Comparison of ENCODE assay signal across 8 mouse cellular contexts in genomic region chr4:149445868-149446267, GRCm38 (mm10). TPM values are rescaled to one million over a fixed set of nuclear protein-coding genes. Genes with fewer than 3 reads are reported as not detected.
DNase-seq lines count a peak whose midpoint lies in the region; ATAC-seq lines count a peak whose summit lies in the region.

No protein-coding gene starts in this region.

- under 1% methylated on average over 11 of the region's 11 CpGs for WGBS in midbrain, embryonic 14.5 days

- H3K27ac ChIP-seq in midbrain, embryonic 14.5 days (replicated peaks; ENCODE audit: low read depth, low read length), result peak overlapping the region; percentile 94

- no peaks in the 10 kb centered on the region for H3K36me3 ChIP-seq in midbrain, embryonic 14.5 days (ENCODE audit: control insufficient read depth, insufficient read depth, low read length)

- H3K4me1 ChIP-seq in midbrain, embryonic 14.5 days (ENCODE audit: control insufficient read depth, insufficient read depth, low read length), result peaks cover 12% of the 10 kb centered on the region

- H3K4me3 ChIP-seq in midbrain, embryonic 14.5 days (replicated peaks; ENCODE audit: low read depth, low read length), result peak overlapping the region; percentile 30; the same call in 1 of the 2 replicates

- no peaks in the 10 kb centered on the region for H3K9me3 ChIP-seq in midbrain, embryonic 14.5 days (ENCODE audit: control insufficient read depth, low read length)

- H3K9ac ChIP-seq in midbrain, embryonic 14.5 days (replicated peaks; ENCODE audit: low read length), result peak overlapping the region; percentile 54; the same call in 1 of the 2 replicates

- peak; percentile 41 for DNase-seq in layer of hippocampus, adult 11-12 months (ENCODE audit: low spot score)
- no peak for DNase-seq in layer of hippocampus, postnatal 25 days (ENCODE audit: extremely low spot score in 1 of 2, low spot score in 1 of 2)
- DNase-seq in adrenal gland, postnatal 36 days, result peak; percentile 31 to 54
- DNase-seq in heart, postnatal 14 days, result peak; percentile 41 to 60
- DNase-seq in liver, result peak; percentile 74
- DNase-seq in midbrain, embryonic 14.5 days, result peak; percentile 89

- intact Hi-C loops in heart, postnatal 14 days (cut with DNase I), result loop anchor here (2.0 to 5.0 kb wide), 2 partner anchors 19 to 36 kb away; partner anchors contain the start of gene Ube4b

- H3K4me2 ChIP-seq in midbrain, embryonic 14.5 days (ENCODE audit: low read length), result peak overlapping the region; percentile 61

- ATAC-seq in erythroblast, adult 5-6 weeks (replicated peaks; ENCODE audit: low FRiP score, poor library complexity, severe bottlenecking), result peak; percentile 63
- peak; percentile 53 for ATAC-seq in midbrain, embryonic 14.5 days (ENCODE audit: low FRiP score, low TSS enrichment)
- ATAC-seq in inflammation-experienced regulatory T-cells, adult 6 months, result no peak

- H3K27me3 ChIP-seq in midbrain, embryonic 14.5 days (ENCODE audit: control insufficient read depth, insufficient read depth, low read length), result no peaks in the 10 kb centered on the region

RNA-seq across cellular contexts. Expression of gene Rbp7, which starts 8.9 kb away (rescaled TPM):
- not detected for total RNA-seq in layer of hippocampus, postnatal 25 days (2021)
- 10 to 100 TPM; 16.5 to 67.6 TPM for total RNA-seq in adrenal gland, postnatal 36 days (2021)
- not detected in 2 replicates for total RNA-seq in erythroblast, adult 5-6 weeks (2015; ENCODE audit: low replicate concordance)
- not detected in 2 replicates for total RNA-seq in erythroblast, adult 5-6 weeks (2017; ENCODE audit: low replicate concordance)
- total RNA-seq in heart, postnatal 14 days (2021), result 10 to 100 TPM; 75.7 to 77.1 TPM
- polyA plus RNA-seq in midbrain, embryonic 14.5 days (2014; fragmentation: Nextera tagmentation; extraction: Ambion mirVana), result 0.50 TPM in 1 of 2 replicates, not detected in the other
- polyA plus RNA-seq in inflammation-experienced regulatory T-cells, adult 6 months (2017; shearing (Covaris generic)), result not detected

RNA-seq across cellular contexts. Expression of gene Ube4b, which starts 19.3 kb away (rescaled TPM):
- 100 to 1,000 TPM in 1 of 2 experiments, 10 to 100 TPM in 1; 92.8 to 113 TPM for total RNA-seq in layer of hippocampus, postnatal 25 days (2021)
- 10 to 100 TPM; 65.8 to 85.7 TPM for total RNA-seq in adrenal gland, postnatal 36 days (2021)
- 29.9 and 37.1 TPM in 2 replicates for total RNA-seq in erythroblast, adult 5-6 weeks (2015; ENCODE audit: low replicate concordance)
- 26.8 and 34.8 TPM in 2 replicates for total RNA-seq in erythroblast, adult 5-6 weeks (2017; ENCODE audit: low replicate concordance)
- 10 to 100 TPM; 46.3 to 58.6 TPM for total RNA-seq in heart, postnatal 14 days (2021)
- polyA plus RNA-seq in midbrain, embryonic 14.5 days (2014; fragmentation: Nextera tagmentation; extraction: Ambion mirVana), result 56.8 and 59.1 TPM in 2 replicates
- 10 to 100 TPM in 2 of 3 experiments, 1 to 10 TPM in 1; 9.1 to 18.5 (median 14.7) TPM for polyA plus RNA-seq in inflammation-experienced regulatory T-cells, adult 6 months (2017; shearing (Covaris generic))

RNA-seq across cellular contexts. Expression of gene Tmem274, which starts 31.3 kb away (rescaled TPM):
- total RNA-seq in layer of hippocampus, postnatal 25 days (2021), result not detected
- total RNA-seq in adrenal gland, postnatal 36 days (2021), result not detected
- total RNA-seq in erythroblast, adult 5-6 weeks (2015; ENCODE audit: low replicate concordance), result not detected in 2 replicates
- not detected in 2 replicates for total RNA-seq in erythroblast, adult 5-6 weeks (2017; ENCODE audit: low replicate concordance)
- not detected for total RNA-seq in heart, postnatal 14 days (2021)
- not detected in 2 replicates for polyA plus RNA-seq in midbrain, embryonic 14.5 days (2014; fragmentation: Nextera tagmentation; extraction: Ambion mirVana)
- under 1 TPM in 1 of 3 experiments, not detected in 2; 0.63 TPM for polyA plus RNA-seq in inflammation-experienced regulatory T-cells, adult 6 months (2017; shearing (Covaris generic))

RNA-seq across cellular contexts. Expression of gene Nmnat1, which starts 39.1 kb away (rescaled TPM):
- 1 to 10 TPM; 8.0 to 8.4 TPM for total RNA-seq in layer of hippocampus, postnatal 25 days (2021)
- total RNA-seq in adrenal gland, postnatal 36 days (2021), result 10 to 100 TPM; 16.4 to 17.8 TPM
- total RNA-seq in erythroblast, adult 5-6 weeks (2015; ENCODE audit: low replicate concordance), result 0.58 and 3.1 TPM in 2 replicates
- 0.84 and 1.2 TPM in 2 replicates for total RNA-seq in erythroblast, adult 5-6 weeks (2017; ENCODE audit: low replicate concordance)
- total RNA-seq in heart, postnatal 14 days (2021), result 10 to 100 TPM; 20.8 to 23.4 TPM
- 5.6 and 9.4 TPM in 2 replicates for polyA plus RNA-seq in midbrain, embryonic 14.5 days (2014; fragmentation: Nextera tagmentation; extraction: Ambion mirVana)
- polyA plus RNA-seq in inflammation-experienced regulatory T-cells, adult 6 months (2017; shearing (Covaris generic)), result 1 to 10 TPM; 6.2 to 6.9 (median 6.3) TPM

RNA-seq across cellular contexts. Expression of gene Lzic, which starts 39.2 kb away (rescaled TPM):
- total RNA-seq in layer of hippocampus, postnatal 25 days (2021), result 10 to 100 TPM; 19.5 to 21.5 TPM
- total RNA-seq in adrenal gland, postnatal 36 days (2021), result 10 to 100 TPM; 28.5 to 29.3 TPM
- total RNA-seq in erythroblast, adult 5-6 weeks (2015; ENCODE audit: low replicate concordance), result 4.8 and 5.4 TPM in 2 replicates
- 6.1 and 23.2 TPM in 2 replicates for total RNA-seq in erythroblast, adult 5-6 weeks (2017; ENCODE audit: low replicate concordance)
- total RNA-seq in heart, postnatal 14 days (2021), result 10 to 100 TPM; 55.4 to 55.8 TPM
- polyA plus RNA-seq in midbrain, embryonic 14.5 days (2014; fragmentation: Nextera tagmentation; extraction: Ambion mirVana), result 48.9 and 49.7 TPM in 2 replicates
- polyA plus RNA-seq in inflammation-experienced regulatory T-cells, adult 6 months (2017; shearing (Covaris generic)), result 10 to 100 TPM; 26.0 to 43.4 (median 28.2) TPM

Comparison
In these comparisons a context has a peak if more than half of its experiments do, and no peak if none do; other contexts are left out.
1. DNase-seq: peak in layer of hippocampus, adult 11-12 months (single experiment), adrenal gland, postnatal 36 days (2 of 2), heart, postnatal 14 days (2 of 2), liver (single experiment) and midbrain, embryonic 14.5 days (single experiment); none in layer of hippocampus, postnatal 25 days (0 of 2).
2. RNA of gene Rbp7, which starts 8.9 kb away (total RNA-seq): 75.7 to 77.1 TPM in heart, postnatal 14 days and 16.5 to 67.6 TPM in adrenal gland, postnatal 36 days; not detected in layer of hippocampus, postnatal 25 days and not detected in erythroblast, adult 5-6 weeks; every median in the first group is over 10 times any median in the second.